Mouse (Mus musculus): ENCODE results near the gene Rasa4. TPM values are rescaled to one million over a fixed set of nuclear protein-coding genes. Genes with fewer than 3 reads are reported as not detected.

Rasa4 gene
- polyA plus RNA-seq, 1 experiment from 2014 or later, result 2.8 TPM

DNA sequence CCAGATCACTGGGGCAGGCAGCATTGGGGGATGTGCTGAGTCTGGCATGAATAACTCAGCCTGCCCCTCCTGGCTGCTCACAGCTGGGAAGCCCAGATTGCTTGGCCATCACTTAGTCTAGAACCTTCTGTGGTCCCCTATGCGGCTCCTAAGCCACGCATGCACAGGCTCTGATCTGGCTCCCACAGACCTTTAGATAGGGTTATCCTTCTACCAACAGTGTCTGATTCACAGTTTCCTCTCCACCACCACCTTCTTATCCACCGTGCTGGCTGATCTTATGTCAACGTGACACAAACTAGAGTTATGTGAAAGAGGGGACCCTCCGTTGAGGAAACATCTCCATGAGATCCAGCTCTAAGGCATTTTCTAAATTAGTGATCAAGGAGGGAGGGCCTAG, 8.6 kb upstream of the Rasa4 start:
- Histone ChIP-seq H3K4me1 (ENCODE audit: insufficient read depth, low read depth, low read length) (no peaks in the 10 kb centered on the region), H3K4me3 (ENCODE audit: low read depth, low read length) (no peak overlapping the region), H3K27ac (ENCODE audit: low read length) (no peak overlapping the region), H3K27me3 (replicated peaks; ENCODE audit: insufficient read depth, low read length) (no peaks in the 10 kb centered on the region), H3K4me2 (replicated peaks; ENCODE audit: low read depth, low read length) (no peak overlapping the region), H3K9ac (replicated peaks; ENCODE audit: low read depth) (no peak overlapping the region), H3K9me3 (ENCODE audit: low read length) (no peaks in the 10 kb centered on the region), H3K36me3 (ENCODE audit: insufficient read depth, low read length) (no peaks in the 10 kb centered on the region)
- TF ChIP-seq CTCF (IDR thresholded peaks at IDR 0.05) (no peak), EP300 (IDR thresholded peaks at IDR 0.05) (no peak)
- 81% methylated on average over 5 of the region's 5 CpGs for WGBS
- ATAC-seq (no peak), DNase-seq (ENCODE audit: low spot score) (no peak)

GRCm38 (mm10) chr5:136076284-136076683, 7.4 kb upstream of the Rasa4 start:
- H3K36me3 ChIP-seq (ENCODE audit: insufficient read depth, low read length), result no peaks in the 10 kb centered on the region
- no peaks in the 10 kb centered on the region for H3K4me1 ChIP-seq (ENCODE audit: insufficient read depth, low read depth, low read length)
- no peak for TF ChIP-seq EP300 (IDR thresholded peaks at IDR 0.05)
- no peak for TF ChIP-seq CTCF (IDR thresholded peaks at IDR 0.05)
- ATAC-seq (no peak), DNase-seq (ENCODE audit: low spot score) (peak; percentile 16)
- 15% methylated on average over 7 of the region's 7 CpGs for WGBS
- no peaks in the 10 kb centered on the region for H3K9me3 ChIP-seq (ENCODE audit: low read length)
- H3K27ac ChIP-seq (ENCODE audit: low read length), result no peak overlapping the region
- H3K4me2 ChIP-seq (replicated peaks; ENCODE audit: low read depth, low read length), result no peak overlapping the region
- no peak overlapping the region for H3K9ac ChIP-seq (replicated peaks; ENCODE audit: low read depth)
- H3K4me3 ChIP-seq (ENCODE audit: low read depth, low read length), result no peak overlapping the region
- H3K27me3 ChIP-seq (replicated peaks; ENCODE audit: insufficient read depth, low read length), result no peaks in the 10 kb centered on the region

DNA sequence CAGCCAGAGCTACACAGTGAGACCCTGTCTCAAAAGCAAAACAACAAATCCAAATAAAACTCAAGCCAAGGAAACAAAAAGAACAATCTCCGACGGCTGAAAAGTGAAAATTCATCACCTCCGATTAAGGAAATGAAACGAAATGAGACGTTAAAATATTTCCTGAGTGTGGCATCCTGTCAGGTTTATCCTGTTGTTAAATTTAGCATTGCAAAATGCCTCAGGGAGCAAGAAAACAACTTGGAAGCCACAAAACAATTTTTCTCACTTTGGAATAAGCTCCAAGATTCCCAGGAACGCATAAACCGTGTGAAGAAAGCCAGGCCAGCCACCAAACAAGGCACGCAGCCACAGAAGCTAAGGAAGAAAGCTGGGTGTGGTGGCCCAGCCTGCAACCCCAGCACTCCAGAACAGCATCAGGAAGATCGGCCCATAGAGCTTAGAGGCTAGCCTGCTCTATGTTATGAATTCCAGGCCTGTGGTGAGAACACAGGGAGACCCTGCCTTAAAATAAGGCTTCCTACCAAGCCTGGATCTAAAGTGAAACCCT, 6.6 kb upstream of the Rasa4 start:
- no peaks in the 10 kb centered on the region for H3K36me3 ChIP-seq (ENCODE audit: insufficient read depth, low read length)
- H3K27ac ChIP-seq (ENCODE audit: low read length), result no peak overlapping the region
- no peak overlapping the region for H3K4me3 ChIP-seq (ENCODE audit: low read depth, low read length)
- H3K9ac ChIP-seq (replicated peaks; ENCODE audit: low read depth), result no peak overlapping the region
- no peak for TF ChIP-seq CTCF (IDR thresholded peaks at IDR 0.05)
- TF ChIP-seq EP300 (IDR thresholded peaks at IDR 0.05), result no peak
- no peak overlapping the region for H3K4me2 ChIP-seq (replicated peaks; ENCODE audit: low read depth, low read length)
- H3K27me3 ChIP-seq (replicated peaks; ENCODE audit: insufficient read depth, low read length), result no peaks in the 10 kb centered on the region
- DNase-seq (ENCODE audit: low spot score), result no peak
- WGBS, result 66% methylated on average over 9 of the region's 9 CpGs
- ATAC-seq, result no peak
- no peaks in the 10 kb centered on the region for H3K9me3 ChIP-seq (ENCODE audit: low read length)
- no peaks in the 10 kb centered on the region for H3K4me1 ChIP-seq (ENCODE audit: insufficient read depth, low read depth, low read length)

DNA sequence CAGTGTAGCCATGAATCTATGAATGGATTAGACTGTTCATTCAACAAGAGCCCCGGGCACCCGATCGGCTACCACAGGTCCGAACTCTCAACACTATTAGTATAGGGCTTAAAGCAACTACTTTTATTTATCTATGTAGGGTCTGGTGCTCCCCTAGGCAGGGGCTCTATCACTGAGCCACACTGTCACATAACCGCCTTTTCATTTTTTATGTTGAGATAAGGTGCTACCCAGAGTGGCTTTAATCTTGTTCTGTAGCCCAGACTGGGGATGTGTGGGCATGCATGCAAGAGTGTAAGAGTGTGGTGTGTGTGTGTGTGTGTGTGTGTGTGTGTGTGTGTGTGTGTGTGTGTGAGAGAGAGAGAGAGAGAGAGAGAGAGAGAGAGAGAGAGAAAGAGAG, 5.6 kb upstream of the Rasa4 start:
- H3K36me3 ChIP-seq (ENCODE audit: insufficient read depth, low read length), result no peaks in the 10 kb centered on the region
- no peak overlapping the region for H3K4me3 ChIP-seq (ENCODE audit: low read depth, low read length)
- DNase-seq (ENCODE audit: low spot score) (no peak), ATAC-seq (no peak)
- H3K4me2 ChIP-seq (replicated peaks; ENCODE audit: low read depth, low read length), result no peak overlapping the region
- no peaks in the 10 kb centered on the region for H3K4me1 ChIP-seq (ENCODE audit: insufficient read depth, low read depth, low read length)
- TF ChIP-seq CTCF (IDR thresholded peaks at IDR 0.05) (no peak), EP300 (IDR thresholded peaks at IDR 0.05) (no peak)
- WGBS, result 88% methylated on average over 5 of the region's 5 CpGs
- H3K27me3 ChIP-seq (replicated peaks; ENCODE audit: insufficient read depth, low read length), result no peaks in the 10 kb centered on the region
- H3K9ac ChIP-seq (replicated peaks; ENCODE audit: low read depth), result no peak overlapping the region
- no peaks in the 10 kb centered on the region for H3K9me3 ChIP-seq (ENCODE audit: low read length)
- no peak overlapping the region for H3K27ac ChIP-seq (ENCODE audit: low read length)

- no peak for DNase-seq (ENCODE audit: low spot score)
- TF ChIP-seq CTCF (IDR thresholded peaks at IDR 0.05), result peak; percentile 47
- no peak for TF ChIP-seq EP300 (IDR thresholded peaks at IDR 0.05)
- Histone ChIP-seq H3K4me3 (ENCODE audit: low read depth, low read length) (no peak overlapping the region), H3K9ac (replicated peaks; ENCODE audit: low read depth) (no peak overlapping the region), H3K27ac (ENCODE audit: low read length) (no peak overlapping the region), H3K9me3 (ENCODE audit: low read length) (no peaks in the 10 kb centered on the region), H3K4me2 (replicated peaks; ENCODE audit: low read depth, low read length) (no peak overlapping the region), H3K27me3 (replicated peaks; ENCODE audit: insufficient read depth, low read length) (no peaks in the 10 kb centered on the region), H3K36me3 (ENCODE audit: insufficient read depth, low read length) (no peaks in the 10 kb centered on the region), H3K4me1 (ENCODE audit: insufficient read depth, low read depth, low read length) (peaks cover 3% of the 10 kb centered on the region; the same call in 1 of the 2 replicates)
- 73% methylated on average over 4 of the region's 4 CpGs for WGBS
- no peak for ATAC-seq
Observed at GRCm38 (mm10) chr5:136082345-136082744, 1.4 kb upstream of the Rasa4 start.

DNA sequence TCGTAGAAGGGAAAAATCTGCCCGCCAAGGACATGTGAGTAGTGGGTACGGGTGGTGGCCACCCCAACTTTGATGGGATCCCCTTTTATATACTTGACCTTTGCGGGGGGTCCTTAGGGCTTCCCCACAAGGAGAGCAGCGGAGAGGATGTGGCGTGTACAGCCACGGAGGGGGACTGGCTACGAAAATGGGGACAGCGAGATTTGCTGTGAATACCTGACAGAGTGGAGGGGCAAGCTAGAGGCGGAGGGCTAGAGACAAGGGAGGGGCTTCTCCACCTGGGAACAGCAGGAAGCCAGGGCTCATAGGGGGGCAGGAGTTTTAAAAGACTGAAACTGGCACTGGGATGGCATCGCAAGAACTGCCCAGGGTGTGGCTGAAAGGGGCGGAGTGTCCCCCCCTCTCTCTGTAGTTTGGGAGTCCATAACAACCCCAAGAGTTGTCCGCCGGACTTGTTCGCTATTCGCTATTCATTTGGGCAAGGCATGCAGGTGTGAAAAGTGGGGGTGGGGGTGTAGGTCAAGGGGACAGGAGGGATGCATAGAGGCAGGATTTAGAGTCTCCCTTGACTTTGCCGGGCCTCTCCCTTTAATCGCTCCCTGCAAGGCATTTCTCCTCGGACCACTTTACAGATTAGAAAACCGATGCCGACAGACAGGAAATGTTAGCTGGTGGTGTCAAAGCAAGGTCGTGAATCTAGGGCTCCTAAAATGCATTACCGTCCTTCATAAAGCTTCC, 597 bp downstream of the Rasa4 start:
- H3K36me3 ChIP-seq (ENCODE audit: insufficient read depth, low read length), result no peaks in the 10 kb centered on the region

More for the DNA sequence above, 597 bp downstream of the Rasa4 start:
- H3K4me3 ChIP-seq (ENCODE audit: low read depth, low read length), result peak overlapping the region; percentile 44
- H3K4me1 ChIP-seq (ENCODE audit: insufficient read depth, low read depth, low read length), result peaks cover 3% of the 10 kb centered on the region; the same call in 1 of the 2 replicates
- ATAC-seq, result peak; percentile 12
- peak; percentile 16 for DNase-seq (ENCODE audit: low spot score)
- H3K9ac ChIP-seq (replicated peaks; ENCODE audit: low read depth), result peak overlapping the region; percentile 16; the same call in 1 of the 2 replicates
- TF ChIP-seq EP300 (IDR thresholded peaks at IDR 0.05) (no peak), CTCF (IDR thresholded peaks at IDR 0.05) (no peak)
- peak overlapping the region; percentile 83 for H3K4me2 ChIP-seq (replicated peaks; ENCODE audit: low read depth, low read length)
- H3K27ac ChIP-seq (ENCODE audit: low read length), result no peak overlapping the region
- no peaks in the 10 kb centered on the region for H3K27me3 ChIP-seq (replicated peaks; ENCODE audit: insufficient read depth, low read length)
- WGBS, result 4% methylated on average over 23 of the region's 23 CpGs
- no peaks in the 10 kb centered on the region for H3K9me3 ChIP-seq (ENCODE audit: low read length)

All from lung, postnatal 0 days (tissue).